Mouse (Mus musculus): ENCODE results near the gene Cdk14. TPM values are rescaled to one million over a fixed set of nuclear protein-coding genes. Genes with fewer than 3 reads are reported as not detected.

Cdk14 gene
- polyA plus RNA-seq (2012; ENCODE audit: low replicate concordance): 0.89 and 1.1 TPM in 2 replicates

DNA sequence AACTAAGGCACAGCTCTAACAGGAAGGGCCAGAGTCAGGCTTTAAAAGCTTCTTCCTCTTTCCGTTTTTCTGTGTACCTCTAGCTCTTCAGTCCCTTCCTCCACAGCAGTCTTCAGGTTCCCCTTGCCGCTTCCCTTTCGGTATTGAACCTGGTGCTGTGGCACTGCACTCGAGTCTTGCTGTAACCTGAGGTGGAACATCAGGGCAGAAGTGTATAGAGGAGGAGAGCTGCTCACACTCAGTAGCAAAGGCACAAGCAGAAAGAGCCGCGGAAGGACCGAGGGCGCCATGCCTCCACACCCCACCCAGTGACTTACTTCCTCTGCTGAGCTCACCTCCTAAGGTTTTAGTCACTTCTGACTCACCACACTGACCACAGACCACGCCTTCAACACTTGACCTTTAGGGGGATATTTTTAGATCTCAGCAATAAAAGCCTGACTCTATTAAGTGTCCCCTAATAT, at the start of gene Cdk14:
Cdk14 (minus strand) TSS at position 321 of the 464 bp plus-strand sequence.

DNA sequence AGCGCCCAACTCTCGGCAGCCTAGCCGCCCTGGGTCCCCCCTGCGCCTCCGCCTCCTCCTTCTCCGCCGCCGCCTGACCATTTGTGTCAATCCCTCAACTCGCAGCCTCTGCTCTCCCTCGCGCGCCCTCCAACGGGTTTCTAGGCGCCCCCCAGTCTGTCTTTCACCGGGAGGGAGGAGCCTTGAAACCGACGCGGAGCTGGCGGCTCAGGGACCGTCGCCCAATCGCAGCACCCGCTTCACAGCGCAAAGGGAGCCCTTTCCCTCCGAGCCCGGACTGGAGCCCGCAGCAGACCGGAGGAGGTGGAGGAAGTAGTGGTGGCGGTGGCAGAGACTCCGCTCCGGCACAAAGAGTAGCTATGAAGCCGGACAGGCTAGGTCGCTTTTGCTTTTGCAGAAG, 662.2 kb downstream of the Cdk14 start, which contains the start of gene Fzd1:
Fzd1 (minus strand) TSS at position 134 of the 400 bp plus-strand sequence.

Other genes with a start within 250 kb of the Cdk14 start
- gene 1700015F17Rik, start 58.8 kb upstream of the Cdk14 start, polyA plus RNA-seq (2012; ENCODE audit: low replicate concordance): not detected in 2 replicates
- gene Cldn12, start 94.6 kb upstream of the Cdk14 start, polyA plus RNA-seq (2012; ENCODE audit: low replicate concordance): 0.66 and 3.9 TPM in 2 replicates
- 0.12 and 0.71 TPM in 2 replicates for gene Gtpbp10, start 139.2 kb upstream of the Cdk14 start, polyA plus RNA-seq (2012; ENCODE audit: low replicate concordance)
- gene Gm8773, start 153.5 kb upstream of the Cdk14 start, polyA plus RNA-seq (2012; ENCODE audit: low replicate concordance): not detected in 2 replicates
- gene Cfap69, start 243.9 kb upstream of the Cdk14 start, polyA plus RNA-seq (2012; ENCODE audit: low replicate concordance): not detected in 2 replicates